Mouse (Mus musculus) CH12.LX (cell line): ENCODE results near the gene Lrriq4. TPM values are rescaled to one million over a fixed set of nuclear protein-coding genes. Genes with fewer than 3 reads are reported as not detected.
A peak's percentile ranks its signal among the peaks of the same experiment; 100 is the strongest.
"Not testable (repeated sequence)": the region's sequence is repeated elsewhere in the genome, so short reads cannot be mapped to it uniquely, and the experiment has no call there.

Source experiments
- DNase-seq: peaks from one replicate; pipeline ENCODE4 v3.0.0-alpha.2; 2013; ENCODE audit errors: extremely low read depth
- H3K27ac ChIP-seq: 2 replicates; pipeline ENCODE4 v1.5.1; 2012; ENCODE audit warnings: low read depth, mild to moderate bottlenecking, control low read depth, moderate library complexity; ENCODE audit not compliant: insufficient read depth
- H3K27me3 ChIP-seq: replicated peaks from 2 replicates; pipeline ENCODE3; 2012; ENCODE audit warnings: inconsistent platforms
- H3K36me3 ChIP-seq, 2 experiments: replicated peaks in 1 of 2; 2 replicates each; pipeline versions ENCODE3 to v1.6.1; 2012; ENCODE audit warnings: inconsistent platforms in 1 of 2, low read length in 1 of 2, mild to moderate bottlenecking in 1 of 2, mixed read lengths in 1 of 2, moderate library complexity in 1 of 2; ENCODE audit not compliant: control insufficient read depth in 1 of 2, insufficient read depth in 1 of 2
- H3K4me1 ChIP-seq, 2 experiments: 2 replicates each; pipeline ENCODE4 v1.6.1; 2012; ENCODE audit warnings: inconsistent platforms in 1 of 2, moderate library complexity in 1 of 2; ENCODE audit not compliant: insufficient read depth in 2 of 2, control insufficient read depth in 1 of 2
- H3K4me2 ChIP-seq: 2 replicates; pipeline ENCODE4 v1.6.1; 2012; ENCODE audit warnings: low read depth, mild to moderate bottlenecking, control low read depth; ENCODE audit not compliant: poor library complexity, insufficient read depth, severe bottlenecking
- H3K4me3 ChIP-seq, 3 experiments: fragments of 150-350 bp in 1 of 3; sonication (generic) in 1 of 3; replicated peaks in 1 of 3; 2 replicates each; pipeline versions ENCODE3 to v1.5.1; 2011 to 2012; ENCODE audit warnings: low read depth in 2 of 3, low read length in 2 of 3, mild to moderate bottlenecking in 2 of 3, moderate library complexity in 2 of 3, control low read depth in 1 of 3, improper control_type of control experiment in 1 of 3, inconsistent platforms in 1 of 3, mixed read lengths in 1 of 3; ENCODE audit not compliant: poor library complexity in 1 of 3
- H3K79me2 ChIP-seq: replicated peaks from 2 replicates; pipeline ENCODE4 v1.6.1; 2012; ENCODE audit warnings: mild to moderate bottlenecking, moderate library complexity; ENCODE audit not compliant: control insufficient read depth, poor library complexity, insufficient read depth, severe bottlenecking; ENCODE audit errors: extremely low read depth
- H3K9ac ChIP-seq: 2 replicates; pipeline ENCODE4 v1.6.1; 2012; ENCODE audit warnings: low read depth, mild to moderate bottlenecking, control low read depth, moderate library complexity; ENCODE audit not compliant: insufficient read depth
- H3K9me3 ChIP-seq: replicated peaks from 2 replicates; pipeline ENCODE3; 2012; ENCODE audit warnings: low read length, inconsistent platforms, mixed read lengths
- CHD2 ChIP-seq: IDR thresholded peaks from 2 replicates; pipeline ENCODE4 v1.6.1; 2011; ENCODE audit warnings: low read length, improper control_type of control experiment
- CTCF ChIP-seq, 2 experiments: IDR thresholded peaks in 1 of 2; conservative IDR thresholded peaks in 1 of 2; 2 replicates each; pipeline ENCODE4 v1.5.1; 2011 to 2012; ENCODE audit warnings: low read depth in 2 of 2, low read length in 2 of 2, improper control_type of control experiment in 1 of 2, inconsistent platforms in 1 of 2, mild to moderate bottlenecking in 1 of 2, moderate library complexity in 1 of 2
- E2F4 ChIP-seq: IDR thresholded peaks from 2 replicates; pipeline ENCODE4 v1.6.1; 2011; ENCODE audit warnings: low read depth, low read length, improper control_type of control experiment; ENCODE audit not compliant: insufficient replicate concordance
- ELF1 ChIP-seq: IDR thresholded peaks from 2 replicates; pipeline ENCODE4 v1.6.1; 2014; ENCODE audit warnings: low read depth, mild to moderate bottlenecking, inconsistent platforms, low read length, improper control_type of control experiment
- EP300 ChIP-seq: IDR thresholded peaks from 2 replicates; pipeline ENCODE4 v1.6.1; 2011; ENCODE audit warnings: low read length, improper control_type of control experiment
- HCFC1 ChIP-seq: IDR thresholded peaks from 2 replicates; pipeline ENCODE4 v1.6.1; 2012; ENCODE audit warnings: low read depth, mild to moderate bottlenecking, inconsistent platforms, low read length, improper control_type of control experiment
- JUN ChIP-seq: IDR thresholded peaks from 2 replicates; pipeline ENCODE4 v1.6.1; 2011; ENCODE audit warnings: low read depth, mild to moderate bottlenecking, low read length, improper control_type of control experiment, moderate library complexity; ENCODE audit not compliant: insufficient read depth
- JUND ChIP-seq: conservative IDR thresholded peaks from 2 replicates; pipeline ENCODE4 v1.6.1; 2011; ENCODE audit warnings: low read depth, low read length, improper control_type of control experiment
- MAX ChIP-seq: IDR thresholded peaks from 2 replicates; pipeline ENCODE4 v1.6.1; 2011; ENCODE audit warnings: low read length, improper control_type of control experiment
- MAZ ChIP-seq: IDR thresholded peaks from 2 replicates; pipeline ENCODE4 v1.6.1; 2012; ENCODE audit warnings: low read depth, mild to moderate bottlenecking, inconsistent platforms, low read length, improper control_type of control experiment, moderate library complexity
- MEF2A ChIP-seq: IDR thresholded peaks from 2 replicates; pipeline ENCODE4 v1.6.1; 2014; ENCODE audit warnings: low read depth, mild to moderate bottlenecking, inconsistent platforms, low read length, improper control_type of control experiment, borderline replicate concordance
- MXI1 ChIP-seq: IDR thresholded peaks from 2 replicates; pipeline ENCODE4 v1.6.1; 2011; ENCODE audit warnings: mild to moderate bottlenecking, low read depth, low read length, improper control_type of control experiment
- PAX5 ChIP-seq: IDR thresholded peaks from 2 replicates; pipeline ENCODE4 v1.6.1; 2012; ENCODE audit warnings: low read length, inconsistent platforms, mixed read lengths
- RAD21 ChIP-seq: IDR thresholded peaks from 2 replicates; pipeline ENCODE4 v1.6.1; 2011; ENCODE audit warnings: low read depth, mild to moderate bottlenecking, low read length, improper control_type of control experiment, moderate library complexity
- RCOR1 ChIP-seq: conservative IDR thresholded peaks from 2 replicates; pipeline ENCODE4 v1.6.1; 2012; ENCODE audit warnings: low read depth, mild to moderate bottlenecking, inconsistent platforms, low read length, improper control_type of control experiment
- SIN3A ChIP-seq: IDR thresholded peaks from 2 replicates; pipeline ENCODE4 v1.6.1; 2012; ENCODE audit warnings: low read length, improper control_type of control experiment, inconsistent platforms
- SMC3 ChIP-seq: IDR thresholded peaks from 2 replicates; pipeline ENCODE4 v1.6.1; 2011; ENCODE audit warnings: low read depth, low read length, improper control_type of control experiment
- TCF12 ChIP-seq: IDR thresholded peaks from 2 replicates; pipeline ENCODE4 v1.6.1; 2014; ENCODE audit warnings: low read depth, mild to moderate bottlenecking, inconsistent platforms, low read length, improper control_type of control experiment
- ZC3H11A ChIP-seq: IDR thresholded peaks from 2 replicates; pipeline ENCODE4 v1.6.1; 2012; ENCODE audit warnings: low read depth, mild to moderate bottlenecking, inconsistent platforms, low read length, improper control_type of control experiment
- ZKSCAN1 ChIP-seq: IDR thresholded peaks from 2 replicates; pipeline ENCODE4 v1.6.1; 2012; ENCODE audit warnings: low read depth, inconsistent platforms, low read length, improper control_type of control experiment, borderline replicate concordance
- ZMIZ1 ChIP-seq: IDR thresholded peaks from 2 replicates; pipeline ENCODE4 v1.6.1; 2012; ENCODE audit warnings: low read depth, mild to moderate bottlenecking, inconsistent platforms, low read length, improper control_type of control experiment
- ZNF384 ChIP-seq: IDR thresholded peaks from 2 replicates; pipeline ENCODE4 v1.6.1; 2012; ENCODE audit warnings: low read depth, low read length, improper control_type of control experiment, inconsistent platforms
- dilution Hi-C: fragments of 300-500 bp; cut with MboI; formaldehyde crosslinking; loops from 2 replicates; pipeline ENCODE4 v1.14.3; 2020; ENCODE audit warnings: low sequenced_read_pairs; ENCODE audit not compliant: extremely low pct_unique_long_range_greater_than_20kb, extremely low pct_ligation_motif_present
- in situ Hi-C: fragments of 300-500 bp; cut with MboI; formaldehyde crosslinking; loops from 3 replicates; pipeline ENCODE4 v1.14.3; 2019; ENCODE audit warnings: low sequenced_read_pairs, low pct_ligation_motif_present, low pct_unique_long_range_greater_than_20kb, mixed read lengths
- polyA plus RNA-seq: library from polyadenylated mRNA; unstranded; fragments of >175 nt; gene quantifications from 2 replicates; pipeline ENCODE4 v1.2.1, GENCODE M21; 2012; ENCODE audit warnings: low read depth; ENCODE audit not compliant: insufficient read length
- total RNA-seq, 2 experiments: library from RNA; depleted of rRNA; stranded (reverse); fragments of 300-350 nt in 1 of 2; fragments of >200 nt in 1 of 2; gene quantifications; 2 replicates each; pipeline ENCODE4 v1.2.3; 2012 to 2014

Gene Lrriq4
- total and polyA plus RNA-seq, 3 experiments = not detected

DNA sequence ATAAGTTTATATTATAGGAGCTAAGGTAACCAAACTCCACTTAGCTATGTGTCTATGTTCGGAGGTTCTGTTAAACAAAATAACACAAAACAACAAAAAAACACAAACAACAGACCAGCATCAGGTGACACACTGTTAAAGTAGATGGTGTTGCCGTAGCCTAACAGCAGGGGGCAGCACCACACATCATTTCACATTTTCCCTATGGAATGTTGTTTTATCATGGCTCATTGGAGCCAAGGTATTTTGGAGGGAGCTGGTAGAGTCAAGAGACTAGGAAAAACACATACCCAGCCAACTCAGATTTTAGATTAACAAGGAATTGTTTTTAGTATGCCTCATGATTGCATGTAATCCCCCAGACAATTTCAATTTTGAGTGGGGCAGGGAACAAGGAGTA, 52.0 kb downstream of the Lrriq4 start:
- no peak overlapping the region for H3K9ac ChIP-seq
- no peaks in the 10 kb centered on the region for H3K36me3 ChIP-seq
- H3K27me3 ChIP-seq = no peaks in the 10 kb centered on the region
- H3K4me1 ChIP-seq = peaks cover 3 to 4% of the 10 kb centered on the region in 2 experiments; a peak in 2 of 4 replicates
- no peak overlapping the region for H3K4me3 ChIP-seq
- H3K27ac ChIP-seq = no peak overlapping the region
- H3K9me3 ChIP-seq = peaks cover 3% of the 10 kb centered on the region
- in situ Hi-C loops = no loop called here
- TF ChIP-seq SMC3 = peak; percentile 55
- peak; percentile 53 for TF ChIP-seq RAD21
- TF ChIP-seq CTCF (conservative IDR thresholded peaks at IDR 0.05 in 1 of 2, IDR thresholded peaks at IDR 0.05 in 1 of 2; ENCODE audit: low read depth in 2 of 2, low read length in 2 of 2) = peak; percentile 69 to 71
- TF ChIP-seq MAZ = no peak
- DNase-seq = peak; percentile 9
- H3K79me2 ChIP-seq = no peaks in the 10 kb centered on the region
- dilution Hi-C loops = no loop called here
- no peak overlapping the region for H3K4me2 ChIP-seq

DNA sequence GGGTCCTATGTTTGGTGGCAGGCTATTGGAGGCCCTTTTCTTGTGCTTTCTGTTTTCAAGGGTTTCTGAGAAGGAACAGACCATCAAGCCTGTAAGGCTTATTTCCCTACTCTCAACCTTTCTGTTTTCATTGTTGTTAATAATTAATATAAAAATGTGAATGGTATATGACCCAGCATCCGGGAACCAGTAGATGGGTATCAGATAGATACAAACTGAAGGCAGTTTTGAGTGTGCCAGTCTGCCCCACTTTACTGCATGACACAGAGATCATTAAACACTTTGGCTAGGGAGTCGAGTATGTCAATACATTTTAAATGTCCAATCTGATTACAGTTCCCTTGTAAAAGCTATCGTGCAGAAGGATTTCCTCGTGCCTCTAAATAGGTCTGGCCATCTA, 53.6 kb downstream of the Lrriq4 start:
- Histone ChIP-seq H3K9ac (no peak overlapping the region), H3K36me3 (no peaks in the 10 kb centered on the region), H3K4me1 (peaks cover 3 to 5% of the 10 kb centered on the region in 2 experiments; a peak in 2 of 4 replicates), H3K4me2 (no peak overlapping the region), H3K27me3 (no peaks in the 10 kb centered on the region), H3K9me3 (peaks cover 3% of the 10 kb centered on the region), H3K79me2 (no peaks in the 10 kb centered on the region), H3K27ac (no peak overlapping the region), H3K4me3 (no peak overlapping the region)
- dilution Hi-C loops = no loop called here
- no peak for DNase-seq
- in situ Hi-C loops = no loop called here
- TF ChIP-seq MAX = no peak
- TF ChIP-seq ZKSCAN1 = no peak
- no peak for TF ChIP-seq JUND
- TF ChIP-seq ZNF384 = no peak
- no peak for TF ChIP-seq JUN
- TF ChIP-seq ZC3H11A = no peak
- TF ChIP-seq CHD2 = no peak
- no peak for TF ChIP-seq MEF2A
- TF ChIP-seq E2F4 = no peak
- TF ChIP-seq CTCF (conservative IDR thresholded peaks at IDR 0.05 in 1 of 2, IDR thresholded peaks at IDR 0.05 in 1 of 2; ENCODE audit: low read depth in 2 of 2, low read length in 2 of 2) = no peak
- no peak for TF ChIP-seq HCFC1
- TF ChIP-seq TCF12 = no peak
- no peak for TF ChIP-seq PAX5
- no peak for TF ChIP-seq MXI1
- TF ChIP-seq RCOR1 = no peak
- no peak for TF ChIP-seq SIN3A
- TF ChIP-seq EP300 = no peak
- no peak for TF ChIP-seq ELF1
- TF ChIP-seq ZMIZ1 = no peak
- no peak for TF ChIP-seq RAD21

DNA sequence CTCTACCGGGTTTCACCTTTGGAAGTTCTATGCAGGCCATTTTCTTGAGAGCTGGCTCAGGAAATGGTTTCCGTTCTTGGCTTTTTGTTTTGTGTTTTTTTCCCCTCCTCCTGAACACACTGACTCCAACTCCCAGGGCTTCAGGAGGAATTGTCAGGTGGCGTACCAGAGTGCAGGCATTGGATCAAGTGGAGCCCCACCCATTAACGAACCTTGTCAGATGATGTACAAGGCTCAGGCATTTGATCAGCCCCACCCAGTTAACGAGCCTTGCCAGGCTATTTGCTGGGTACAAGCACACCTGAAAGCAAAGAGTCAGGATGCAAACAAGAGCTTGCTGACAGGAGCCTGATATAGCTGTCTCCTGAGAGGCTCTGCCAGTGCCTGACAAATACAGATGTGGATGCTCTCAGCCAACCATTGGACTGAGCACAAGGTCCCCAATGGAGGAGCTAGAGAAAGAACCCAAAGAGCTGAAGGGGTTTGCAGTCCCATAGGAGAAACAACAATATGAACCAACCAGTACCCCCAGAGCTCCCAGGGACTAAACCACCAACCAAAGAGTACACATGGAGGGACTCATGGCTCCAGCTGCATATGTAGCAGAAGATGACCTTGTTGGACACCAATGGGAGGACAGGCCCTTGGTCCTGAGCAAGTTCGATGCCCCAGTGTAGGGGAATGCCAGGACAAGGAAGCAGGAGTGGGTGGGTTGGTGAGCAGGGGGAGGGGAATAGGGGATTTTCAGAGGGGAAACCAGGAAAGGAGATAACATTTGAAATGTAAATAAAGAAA, 55.6 kb downstream of the Lrriq4 start, which contains the start of gene Lrrc31:
Gene Lrrc31, minus strand, starts transcription at position 133 of the 795 bp plus-strand sequence.
- dilution Hi-C loops, H3K27me3 ChIP-seq, in situ Hi-C loops, H3K36me3 ChIP-seq, H3K79me2 ChIP-seq, H3K4me3 ChIP-seq, H3K4me1 ChIP-seq, H3K27ac ChIP-seq, DNase-seq, H3K4me2 ChIP-seq, H3K9ac ChIP-seq, H3K9me3 ChIP-seq: not testable (repeated sequence)
